Mouse (Mus musculus) lung, postnatal 0 days (tissue): ENCODE data around the gene Ptpn14.

Source experiments
- CTCF ChIP-seq: IDR thresholded peaks from 2 replicates; pipeline ENCODE4 v1.5.1; 2016; ENCODE audit warnings: antibody characterized with exemption, mild to moderate bottlenecking
- EP300 ChIP-seq: IDR thresholded peaks from 2 replicates; pipeline ENCODE4 v1.6.1; 2016; ENCODE audit warnings: antibody characterized with exemption, mild to moderate bottlenecking, control low read depth

DNA sequence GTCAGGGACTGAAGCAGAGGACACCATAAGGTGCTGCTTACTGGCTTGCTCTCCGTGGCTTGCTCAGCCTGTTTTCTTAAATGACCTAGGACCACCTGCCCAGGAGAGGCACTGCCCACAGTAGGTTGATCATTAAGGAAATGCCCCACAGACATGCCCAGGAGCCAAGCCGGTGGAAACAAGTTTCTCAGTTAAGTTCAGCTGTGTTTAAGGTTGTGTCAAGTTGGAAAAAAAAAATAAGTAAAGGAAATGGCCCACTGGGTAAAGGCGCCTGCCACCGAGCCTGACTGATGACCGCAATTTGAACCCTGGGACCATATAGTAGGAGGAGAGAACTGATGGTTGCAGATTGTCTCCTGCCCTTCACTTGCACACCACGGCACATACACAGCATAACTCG, 62.6 kb downstream of the Ptpn14 start:
- TF ChIP-seq CTCF (no peak), EP300 (no peak)
